Mouse (Mus musculus) left cerebral cortex, postnatal 36 days (tissue): ENCODE data around the gene Mapkap1. TPM values are rescaled to one million over a fixed set of nuclear protein-coding genes. Genes with fewer than 3 reads are reported as not detected.

ENCODE experiments used
- DNase-seq, 2 experiments: peaks; one replicate each; pipeline ENCODE4 v3.0.0; 2021 to 2022; ENCODE audit warnings: low spot score in 2 of 2, mixed read lengths in 1 of 2
- intact Hi-C: fragments of 180-260 bp; cut with DNase I; formaldehyde crosslinking; loops from one replicate; pipeline ENCODE4 v1.15.1; 2025
- total RNA-seq, 2 experiments: library from RNA; stranded (reverse); gene quantifications; 2 replicates each; pipeline ENCODE4 v1.2.3; 2021

The Mapkap1 gene
- total RNA-seq, 2 experiments from 2014 or later, result 65.2 to 67.8 TPM

- no peak for DNase-seq
- intact Hi-C loops, result loop anchor here (10.0 kb wide), 1 partner anchor 552 kb away; no protein-coding TSS in a partner anchor
These were observed 120.2 kb downstream of the Mapkap1 start for GRCm38 (mm10) chr2:34526527-34527371.

- intact Hi-C loops, result loop anchor here (10.0 kb wide), 1 partner anchor 554 kb away; no protein-coding TSS in a partner anchor
- DNase-seq, result no peak
These were observed 121.9 kb downstream of the Mapkap1 start for GRCm38 (mm10) chr2:34528491-34528890.

DNA sequence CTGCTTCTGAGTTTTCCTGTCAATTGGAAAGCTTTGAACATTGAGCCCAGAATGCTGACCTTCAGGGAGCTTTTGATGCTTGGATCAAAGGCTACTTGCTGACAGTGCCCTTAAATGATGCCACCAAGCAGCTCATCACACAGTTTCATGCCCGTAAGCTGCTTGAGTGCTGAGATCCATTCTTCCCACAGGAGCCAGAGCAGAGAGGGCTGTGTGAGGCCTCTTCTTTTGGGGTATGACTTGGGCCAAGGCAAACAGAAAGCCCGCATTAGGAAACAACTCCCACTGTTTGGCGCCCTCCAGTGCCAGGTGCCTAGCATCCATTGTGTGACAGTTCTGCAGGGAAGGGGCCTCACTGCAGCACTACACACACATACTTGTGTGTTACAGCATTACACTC is 123.5 kb downstream of the Mapkap1 start:
- no peak for DNase-seq
- intact Hi-C loops, result no loop called here

DNA sequence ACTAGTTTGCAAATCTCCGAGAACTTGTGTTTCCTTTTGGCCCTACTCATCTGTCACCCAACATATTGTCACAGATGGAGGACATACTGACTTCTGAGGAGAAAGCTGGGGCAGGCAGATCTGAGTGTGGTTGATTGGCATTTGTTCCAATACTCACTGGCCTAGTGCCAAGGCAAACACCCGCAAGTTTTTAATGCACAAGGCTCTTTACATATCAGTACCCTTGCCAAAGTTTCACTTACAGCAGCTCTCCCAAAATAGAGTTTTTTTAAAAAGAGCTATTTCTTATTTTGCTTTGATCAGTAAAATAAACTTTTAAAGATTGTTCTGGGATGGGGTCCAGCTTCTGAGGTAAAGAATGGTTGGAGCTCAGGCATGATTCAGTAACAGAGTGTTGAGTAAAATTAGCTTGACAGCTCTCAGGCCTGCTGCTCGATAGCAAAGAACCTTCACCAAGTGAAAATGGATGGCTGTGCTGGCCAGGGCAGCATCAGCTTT is 125.3 kb downstream of the Mapkap1 start:
- intact Hi-C loops, result no loop called here
- peak in 1 of 2 experiments; percentile 32 for DNase-seq

DNA sequence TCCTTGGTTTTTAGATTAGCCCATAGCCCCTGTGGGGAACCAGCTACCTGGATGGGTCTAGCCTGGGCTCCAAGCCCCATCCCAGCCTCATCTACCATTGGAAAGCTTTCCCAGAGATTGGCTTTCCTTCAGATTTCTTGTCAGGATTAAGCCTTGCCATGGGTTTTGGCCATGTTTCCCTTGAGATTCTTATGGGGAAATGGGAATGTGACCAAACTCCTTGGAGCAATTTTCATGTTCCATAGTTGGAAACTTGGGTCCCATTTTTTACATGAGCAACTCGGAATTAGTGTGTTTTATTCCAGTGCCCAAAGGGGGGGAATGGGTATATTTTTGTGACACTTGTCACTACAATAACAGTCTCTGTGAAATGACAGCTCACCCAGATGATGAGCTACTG is 125.8 kb downstream of the Mapkap1 start:
- intact Hi-C loops, result no loop called here
- no peak for DNase-seq

GRCm38 (mm10) chr2:34533281-34533680 is 126.7 kb downstream of the Mapkap1 start:
- DNase-seq, result no peak
- intact Hi-C loops, result no loop called here

- DNase-seq, result no peak
- intact Hi-C loops, result no loop called here
These were observed 128.4 kb downstream of the Mapkap1 start for GRCm38 (mm10) chr2:34534996-34535395.

GRCm38 (mm10) chr2:34537356-34537755 is 130.8 kb downstream of the Mapkap1 start:
- intact Hi-C loops, result no loop called here
- DNase-seq, result no peak

- intact Hi-C loops, result no loop called here
- DNase-seq, result no peak
These were observed 137.0 kb downstream of the Mapkap1 start for GRCm38 (mm10) chr2:34543581-34543980.

- no peak for DNase-seq
- intact Hi-C loops, result no loop called here
These were observed 137.4 kb downstream of the Mapkap1 start for GRCm38 (mm10) chr2:34544021-34544420.

GRCm38 (mm10) chr2:34544646-34545395 is 138.2 kb downstream of the Mapkap1 start:
- intact Hi-C loops, result no loop called here
- DNase-seq, result no peak

DNA sequence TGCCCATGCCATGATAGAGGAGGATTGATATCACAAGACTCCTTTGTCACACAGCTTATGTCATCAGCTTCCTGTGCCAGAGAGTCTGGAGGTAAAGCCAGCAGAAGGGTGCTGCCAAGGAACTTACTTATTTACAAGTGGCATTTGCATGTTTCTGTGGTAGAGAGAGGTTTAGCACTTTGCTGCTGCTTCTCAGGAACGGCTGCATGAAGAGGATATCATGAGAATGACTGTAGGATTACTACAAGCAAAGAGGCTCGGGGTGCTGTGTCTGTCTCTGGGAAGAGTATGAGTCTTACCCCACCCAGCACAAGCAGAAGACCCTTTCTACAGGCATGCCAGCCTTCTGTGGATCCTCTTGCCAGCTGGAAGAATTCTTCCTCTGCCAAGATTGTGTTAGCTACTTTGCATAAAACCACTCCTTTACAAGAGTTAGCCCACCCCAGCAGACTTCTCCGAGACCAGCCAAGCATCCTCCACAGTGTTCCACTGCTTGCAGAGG is 139.7 kb downstream of the Mapkap1 start:
- peak; percentile 53 to 59 for DNase-seq
- intact Hi-C loops, result no loop called here

GRCm38 (mm10) chr2:34547516-34547915 is 140.9 kb downstream of the Mapkap1 start:
- no peak for DNase-seq
- intact Hi-C loops, result no loop called here

DNA sequence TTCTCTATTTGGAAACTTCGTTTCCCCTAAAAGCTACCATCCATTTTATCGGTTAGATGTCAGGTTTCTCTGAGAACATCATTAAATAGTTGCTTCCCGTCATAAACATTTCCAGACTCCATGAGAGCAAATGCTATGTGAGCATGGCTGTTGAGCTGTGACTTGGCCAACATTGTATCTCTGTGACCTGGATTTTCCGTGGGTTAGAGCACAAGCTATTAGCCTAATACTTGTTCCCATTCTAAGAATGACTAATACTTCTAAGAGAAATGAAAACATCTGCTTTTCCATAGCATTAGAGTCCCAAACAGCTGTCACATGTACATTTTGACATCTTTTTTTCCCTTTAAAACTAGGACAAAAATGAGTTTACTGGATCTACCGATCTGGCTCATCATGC is 142.4 kb downstream of the Mapkap1 start:
- intact Hi-C loops, result no loop called here

GRCm38 (mm10) chr2:34549469-34549868 is 142.9 kb downstream of the Mapkap1 start:
- intact Hi-C loops, result no loop called here
- no peak for DNase-seq

More for the DNA sequence above, 142.4 kb downstream of the Mapkap1 start:
- DNase-seq, result no peak

- intact Hi-C loops, result no loop called here
- DNase-seq, result no peak
These were observed 146.2 kb downstream of the Mapkap1 start for GRCm38 (mm10) chr2:34552772-34553171.

DNA sequence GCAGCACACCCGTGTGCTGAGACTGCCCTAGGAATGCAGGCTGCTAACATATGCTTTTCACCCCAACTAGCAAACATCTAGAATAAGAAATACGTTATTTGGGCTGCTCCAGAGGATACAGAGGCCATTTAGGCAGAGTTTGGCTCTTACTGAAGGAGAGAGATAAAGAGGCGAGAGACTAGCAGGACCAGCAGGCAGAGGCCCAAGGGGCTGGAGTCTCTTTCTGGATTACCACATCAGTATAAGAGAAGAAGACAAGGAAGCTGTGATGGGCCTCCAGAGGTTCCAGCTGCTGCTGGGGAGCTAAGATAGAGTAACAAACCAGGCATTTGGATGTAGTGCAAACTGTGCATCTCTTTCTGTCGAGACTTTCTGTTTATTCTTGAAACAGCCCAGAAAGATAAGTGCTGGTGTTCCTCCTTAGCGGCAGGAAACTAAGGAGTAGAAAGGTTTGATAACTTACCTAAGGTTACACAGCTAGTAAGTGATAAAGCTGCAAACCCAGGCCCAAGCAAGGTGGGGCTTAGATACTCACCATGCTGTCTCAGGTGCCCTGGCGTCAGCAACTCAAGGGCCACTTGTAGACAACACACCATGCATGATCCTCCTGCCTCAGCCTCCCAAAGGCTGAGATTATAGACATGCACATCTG is 147.1 kb downstream of the Mapkap1 start:
- intact Hi-C loops, result no loop called here
- DNase-seq, result no peak

- intact Hi-C loops, result no loop called here
- no peak for DNase-seq
These were observed 153.6 kb downstream of the Mapkap1 start for GRCm38 (mm10) chr2:34560146-34560545.

DNA sequence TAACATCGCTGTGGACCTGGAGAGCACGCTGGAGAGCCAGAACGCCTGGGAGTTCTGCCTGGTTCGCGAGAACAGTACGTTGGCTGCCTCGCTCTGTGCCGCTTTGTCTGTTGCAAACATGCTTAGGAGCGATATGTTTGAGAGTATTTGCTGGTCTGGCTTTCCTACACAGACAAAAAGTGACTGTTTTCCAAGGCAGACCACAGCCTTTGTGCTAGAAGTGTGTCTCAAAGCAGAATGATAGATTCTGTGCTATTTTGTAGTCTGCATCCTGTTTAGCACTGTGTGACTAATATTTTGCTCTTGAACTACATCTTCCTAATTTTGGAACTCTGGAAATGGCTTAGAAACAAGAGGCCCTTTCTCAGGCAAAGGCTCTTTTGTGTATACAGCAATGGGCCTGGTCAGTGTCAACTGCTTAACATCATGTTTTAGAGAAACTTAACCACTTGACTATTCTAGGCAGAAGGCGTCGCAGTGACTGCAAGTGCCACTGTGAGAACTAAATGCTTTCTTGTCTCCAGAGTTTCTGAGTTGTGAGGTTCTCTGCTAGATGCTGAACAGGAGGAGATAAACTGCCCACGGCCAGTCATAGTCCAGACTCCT is 156.6 kb downstream of the Mapkap1 start:
- DNase-seq, result no peak
- intact Hi-C loops, result no loop called here
